Mouse (Mus musculus): ENCODE results near the gene Elmod1. TPM values are rescaled to one million over a fixed set of nuclear protein-coding genes. Genes with fewer than 3 reads are reported as not detected.

Gene Elmod1
- not detected for polyA plus RNA-seq (2017; shearing (Covaris generic))

DNA sequence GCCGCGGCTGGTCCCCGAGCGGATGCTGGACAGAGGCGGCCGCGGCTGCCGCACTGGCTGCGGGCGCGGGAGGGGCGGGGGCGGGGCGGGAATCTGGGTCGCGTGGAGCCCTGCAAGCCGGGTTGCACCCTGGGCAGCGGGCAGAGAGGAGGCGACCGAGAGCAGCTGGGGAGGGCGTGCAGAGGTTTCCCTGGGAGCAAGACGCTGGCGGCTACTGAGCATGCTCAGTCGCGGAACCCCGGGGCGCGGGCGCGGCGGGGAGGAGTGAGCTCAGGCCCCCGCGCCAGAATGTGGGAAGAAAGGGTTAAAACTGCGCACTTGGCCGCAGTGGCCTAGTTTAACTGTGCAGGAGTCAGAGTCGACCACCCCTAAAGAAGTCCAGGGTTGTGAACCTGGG lies at the start of gene Elmod1:
Gene Elmod1, minus strand, starts transcription at position 180 of the 397 bp plus-strand sequence.

Other genes with a start within 250 kb of the Elmod1 start
- gene Slc35f2, start 203.8 kb downstream of the Elmod1 start, polyA plus RNA-seq (2017; shearing (Covaris generic)), result 18.0 TPM
- gene Sln, start 125.1 kb downstream of the Elmod1 start, polyA plus RNA-seq (2017; shearing (Covaris generic)), result not detected
- gene Tnfaip8l3, start 93.1 kb upstream of the Elmod1 start, polyA plus RNA-seq (2017; shearing (Covaris generic)), result not detected

All from CD4-positive, CD25-positive, alpha-beta regulatory T cell (primary cell).